Mouse (Mus musculus) gastrocnemius, postnatal 25 days (tissue): ENCODE data around the gene Smyd3. TPM values are rescaled to one million over a fixed set of nuclear protein-coding genes. Genes with fewer than 3 reads are reported as not detected.

Experiments used
- DNase-seq: peaks from one replicate; pipeline ENCODE4 v3.0.0; 2022
- total RNA-seq, 2 experiments: library from RNA; stranded (reverse); gene quantifications; 1 replicate in 1 of 2; 2 replicates in 1 of 2; pipeline ENCODE4 v1.2.3; 2021

Smyd3 gene
- total RNA-seq, 2 experiments from 2014 or later, result 4.1 to 4.6 TPM

DNA sequence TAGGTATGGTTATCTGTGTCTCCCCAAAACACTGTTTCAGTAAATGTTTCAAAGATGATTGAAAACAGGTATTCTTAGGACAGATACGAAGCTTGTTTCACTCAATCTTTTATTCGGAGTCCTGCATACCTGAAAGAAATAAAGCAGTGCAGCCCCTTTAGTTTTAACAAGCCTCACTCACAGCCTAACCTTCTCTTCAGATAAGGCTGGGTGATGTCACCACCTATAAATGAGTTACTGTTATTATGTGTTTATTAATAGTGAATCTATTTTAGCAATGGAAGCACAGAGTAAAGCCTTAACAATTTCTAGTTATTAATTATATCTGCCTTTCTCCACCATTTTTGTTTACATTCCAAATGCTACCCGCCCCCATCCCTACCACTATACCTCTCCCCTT is 228.1 kb downstream of the Smyd3 start:
- DNase-seq, result no peak

DNA sequence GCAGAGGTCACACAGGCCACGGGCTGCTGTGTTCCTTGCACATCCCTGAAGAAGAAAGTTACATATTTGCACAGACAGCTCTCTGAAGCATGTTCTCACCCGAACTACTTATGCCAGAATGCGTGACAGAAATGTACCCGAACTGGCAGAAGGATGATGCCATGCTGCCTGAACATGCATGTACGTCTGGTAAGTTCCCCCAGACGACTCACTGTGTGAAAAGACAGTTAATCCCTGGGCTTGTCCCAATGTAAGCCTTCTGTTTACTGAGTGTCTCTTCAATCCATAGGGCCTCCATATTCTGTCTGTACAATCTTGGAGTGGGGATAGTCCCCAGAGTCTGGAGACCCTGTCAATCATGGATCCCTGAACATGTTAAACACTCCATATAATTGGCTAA is 231.1 kb downstream of the Smyd3 start:
- DNase-seq, result no peak

DNA sequence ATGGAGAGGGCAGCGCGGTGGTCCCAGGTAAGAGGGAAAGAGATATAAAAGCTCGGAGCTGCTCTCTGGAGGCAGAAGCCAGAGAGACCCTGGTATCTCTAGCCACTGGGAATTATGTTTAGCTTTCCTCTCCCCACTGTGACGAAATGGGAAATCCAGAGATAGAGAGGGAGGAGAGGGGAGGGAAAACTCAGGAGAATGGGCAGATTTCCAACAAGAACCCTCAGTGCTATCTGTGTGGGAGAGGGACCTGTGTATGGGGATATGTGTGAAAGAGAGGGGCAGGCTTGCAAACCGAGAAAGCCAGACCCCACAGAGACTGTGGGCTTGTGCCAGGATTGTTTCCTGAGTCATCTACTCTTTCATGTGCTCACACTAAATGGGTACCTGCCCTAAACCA is 235.0 kb downstream of the Smyd3 start:
- no peak for DNase-seq

DNA sequence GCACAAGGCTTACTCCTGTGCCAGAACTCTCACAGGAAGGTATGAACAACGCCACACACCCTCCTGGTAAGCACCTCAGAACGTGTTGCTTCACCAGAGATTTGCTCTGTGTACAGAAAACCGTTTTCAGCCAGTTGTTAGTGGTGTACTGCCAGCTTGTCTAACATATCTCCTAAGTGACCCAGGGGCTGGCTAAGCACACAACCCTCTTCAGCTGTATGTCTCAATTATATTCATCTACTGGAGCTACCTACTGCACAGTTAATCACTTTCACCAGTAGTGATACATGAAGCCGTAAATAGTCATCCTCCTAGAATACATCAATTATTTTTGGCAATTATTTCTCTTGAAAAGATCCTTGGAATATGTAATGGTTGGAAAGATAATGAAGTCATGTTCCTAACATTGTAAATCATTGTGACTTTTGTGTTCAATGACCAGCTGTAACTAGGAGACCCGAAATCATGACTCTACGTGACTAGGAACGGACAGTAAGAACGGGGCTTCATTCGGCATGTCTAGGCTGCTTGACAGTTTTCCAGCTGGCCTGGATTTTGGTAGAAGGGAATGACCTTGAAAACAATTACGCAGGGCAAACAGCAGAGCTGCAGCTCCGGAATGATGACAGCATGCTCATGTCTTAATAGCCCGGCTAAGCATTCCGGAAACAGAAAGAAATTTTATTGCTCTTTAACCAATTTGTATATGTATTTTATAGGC is 236.3 kb downstream of the Smyd3 start:
- no peak for DNase-seq

DNA sequence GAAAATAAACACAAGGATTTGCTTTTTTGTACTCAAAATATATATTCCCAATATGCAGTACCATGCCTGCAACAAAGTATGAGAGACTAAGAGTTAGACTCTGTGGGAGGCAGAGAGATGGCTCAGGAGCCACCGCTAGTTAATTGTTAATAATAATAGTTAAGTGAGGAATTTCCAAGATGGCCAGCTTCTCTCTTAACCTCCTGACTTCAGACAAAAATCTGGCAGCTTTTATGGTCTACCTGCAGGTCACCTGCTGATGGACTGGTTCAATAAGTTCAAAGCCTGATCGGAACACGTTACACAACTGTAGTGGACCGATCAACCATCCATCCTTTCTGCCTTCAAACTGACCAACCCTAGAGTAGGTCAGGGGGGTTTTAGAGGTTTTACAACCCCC is 238.7 kb downstream of the Smyd3 start:
- DNase-seq, result no peak

DNA sequence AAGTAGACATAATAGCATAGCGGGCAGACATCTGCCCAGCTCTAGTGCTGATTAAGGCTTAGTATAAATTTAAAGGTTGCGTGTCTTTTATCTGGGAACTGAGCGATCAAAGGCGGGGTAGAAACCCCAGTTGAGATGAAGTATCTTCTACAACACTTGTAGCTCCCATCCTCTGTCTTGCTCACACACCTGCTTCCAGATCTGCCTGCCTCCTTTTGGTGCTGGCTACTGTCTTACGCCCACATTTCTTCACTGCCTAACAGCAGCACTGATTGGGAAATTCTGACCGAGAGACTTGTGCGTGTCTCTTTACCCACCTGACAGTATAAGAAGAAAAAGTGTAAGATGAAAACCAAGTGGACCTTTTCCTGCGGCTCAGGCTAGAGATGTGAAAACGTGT is 240.5 kb downstream of the Smyd3 start:
- no peak for DNase-seq

DNA sequence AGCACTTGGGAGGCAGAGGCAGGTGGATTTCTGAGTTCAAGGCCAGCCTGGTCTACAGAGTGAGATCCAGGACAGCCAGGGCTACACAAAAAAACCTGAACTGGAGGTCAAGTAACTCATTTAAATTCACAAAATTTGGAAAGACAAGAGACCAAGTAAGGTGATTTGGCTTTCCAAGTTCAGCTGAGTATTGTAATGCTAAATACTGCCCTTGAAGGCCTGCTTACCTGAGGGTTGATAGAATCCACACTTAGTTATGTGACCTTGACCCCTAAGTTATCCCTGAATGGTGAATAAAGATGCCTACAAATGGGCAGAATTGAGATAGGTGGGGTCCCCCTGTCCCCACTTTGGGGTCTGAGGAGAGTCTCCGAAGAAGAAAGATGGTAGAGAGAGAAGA is 241.0 kb downstream of the Smyd3 start:
- DNase-seq, result no peak

DNA sequence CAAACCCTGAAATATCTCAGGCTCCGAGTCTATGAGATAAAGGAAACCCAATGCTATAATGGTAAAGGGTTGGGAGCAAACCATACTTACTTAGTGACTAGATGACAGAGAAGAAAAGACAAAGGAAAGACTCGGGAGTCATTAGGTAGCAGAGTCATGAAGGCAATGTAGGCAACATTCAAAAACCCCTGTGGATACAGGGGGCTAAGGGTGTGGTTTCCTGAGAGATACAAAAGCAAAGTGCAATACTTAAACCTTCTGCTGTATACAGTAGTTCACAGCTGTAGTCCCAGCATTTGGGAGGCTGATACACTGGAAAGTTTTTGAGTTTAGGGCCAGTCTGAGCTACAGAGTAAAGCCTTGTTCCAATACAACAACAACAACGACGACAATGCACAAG is 244.9 kb downstream of the Smyd3 start:
- no peak for DNase-seq

DNA sequence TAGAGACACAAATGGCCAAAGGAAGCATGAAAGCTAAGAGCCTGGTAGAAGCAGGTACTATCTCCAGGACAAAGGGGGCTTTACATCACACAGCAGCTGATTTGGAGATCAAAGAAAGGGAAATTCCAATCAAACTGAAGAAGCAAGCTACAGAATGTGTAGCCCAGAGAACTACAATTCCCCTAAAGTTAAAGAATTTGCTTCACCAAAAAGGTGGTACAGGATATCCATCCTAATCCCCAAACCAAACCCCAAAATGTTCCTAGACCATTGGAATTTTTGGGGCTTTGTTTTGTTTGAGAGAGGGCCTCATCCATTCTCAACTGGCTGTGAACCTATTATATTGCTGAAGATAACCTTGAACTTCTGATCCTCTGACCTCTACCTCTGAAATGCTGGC is 245.5 kb downstream of the Smyd3 start:
- DNase-seq, result no peak

DNA sequence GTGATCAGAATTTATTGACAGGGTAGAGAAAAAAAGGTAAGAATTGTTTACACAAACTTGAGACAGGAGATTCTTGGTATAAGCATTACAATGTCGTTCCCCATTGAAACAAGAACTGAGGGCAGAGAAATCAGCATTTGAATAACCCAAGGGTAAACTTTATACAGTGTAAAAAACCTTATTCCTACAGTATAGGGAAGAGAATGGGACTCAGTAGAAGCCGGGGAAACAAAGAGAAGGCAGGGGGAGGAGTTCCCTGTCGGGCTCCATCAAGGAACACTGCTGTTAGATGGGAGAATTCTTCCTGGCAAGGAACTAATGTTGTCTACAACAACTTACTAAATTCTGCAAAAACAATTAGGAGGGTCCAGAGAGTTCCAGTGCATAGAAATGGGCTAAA is 250.9 kb downstream of the Smyd3 start:
- no peak for DNase-seq

DNA sequence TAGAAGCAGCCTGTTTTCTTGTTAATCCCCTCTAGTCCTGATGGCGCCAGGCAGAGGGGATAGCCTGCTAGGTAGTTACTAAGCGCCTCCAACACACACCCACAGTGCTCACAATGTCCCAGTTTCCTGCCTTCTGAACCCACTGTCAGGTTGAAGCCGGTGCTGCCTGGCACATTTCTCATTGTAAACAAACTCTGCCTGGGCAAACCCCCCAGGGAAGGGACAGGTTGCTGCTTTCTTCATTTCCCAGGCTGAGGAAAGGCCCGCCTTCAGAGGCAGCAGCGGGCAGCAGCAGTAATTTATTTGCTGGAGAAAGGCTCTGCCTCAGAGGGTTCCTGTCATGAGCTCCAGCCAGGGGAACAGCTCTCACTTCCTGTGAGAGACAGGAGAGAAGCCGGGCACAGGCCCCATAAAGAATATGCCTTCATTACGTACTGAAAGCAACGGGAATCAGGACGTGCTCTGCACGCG is 256.3 kb downstream of the Smyd3 start:
- no peak for DNase-seq

DNA sequence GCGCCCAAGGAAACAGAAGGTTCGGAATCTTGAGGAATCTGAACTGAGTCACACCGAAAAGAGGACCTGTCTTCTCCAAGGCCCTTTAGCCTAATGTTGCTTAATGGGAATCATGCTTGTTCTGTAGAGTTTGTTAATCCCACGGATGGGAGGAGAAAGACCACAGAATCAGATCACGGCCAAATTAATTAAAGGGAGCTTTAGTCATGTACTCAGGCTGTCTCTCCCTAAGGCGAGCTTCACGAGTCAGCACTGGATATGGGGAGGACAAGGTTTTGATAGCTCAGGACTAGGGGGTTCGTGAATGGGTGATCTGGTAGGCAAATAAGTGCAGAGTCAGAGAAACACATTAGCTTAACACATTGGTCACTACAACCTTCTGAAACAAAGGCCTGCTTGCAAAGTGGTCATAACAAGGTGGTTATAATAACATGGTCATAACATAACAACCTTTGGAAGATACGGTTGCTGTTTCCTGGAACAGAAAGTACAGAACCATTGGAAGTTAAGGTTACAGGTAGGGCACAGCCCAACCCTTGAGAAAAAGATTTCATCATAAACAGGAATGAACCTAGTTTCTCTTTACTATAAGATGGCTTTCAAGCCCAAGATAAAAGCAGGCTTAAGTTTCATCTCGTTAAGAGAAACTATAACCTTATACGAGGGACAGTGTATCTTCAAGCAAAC is 261.9 kb downstream of the Smyd3 start:
- DNase-seq, result no peak

DNA sequence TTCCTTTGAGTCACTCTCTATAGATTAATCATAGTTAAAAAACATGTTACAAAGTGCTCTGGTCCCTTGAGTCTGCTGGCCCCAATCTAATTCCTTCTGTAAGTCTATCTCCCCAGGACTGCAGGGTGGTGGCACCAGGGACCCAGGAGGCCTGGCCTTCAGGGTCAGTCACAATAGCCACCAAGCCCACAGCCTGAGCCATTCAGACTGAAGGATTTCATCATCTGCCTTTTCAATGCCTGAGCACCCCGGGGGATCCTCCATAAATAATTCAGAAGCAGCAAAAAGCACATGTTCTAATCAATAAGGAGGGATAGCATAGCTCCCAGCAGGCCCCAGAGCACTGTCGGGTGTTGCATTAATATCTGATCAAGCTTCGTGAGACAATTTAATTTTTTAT is 263.3 kb downstream of the Smyd3 start:
- DNase-seq, result no peak

DNA sequence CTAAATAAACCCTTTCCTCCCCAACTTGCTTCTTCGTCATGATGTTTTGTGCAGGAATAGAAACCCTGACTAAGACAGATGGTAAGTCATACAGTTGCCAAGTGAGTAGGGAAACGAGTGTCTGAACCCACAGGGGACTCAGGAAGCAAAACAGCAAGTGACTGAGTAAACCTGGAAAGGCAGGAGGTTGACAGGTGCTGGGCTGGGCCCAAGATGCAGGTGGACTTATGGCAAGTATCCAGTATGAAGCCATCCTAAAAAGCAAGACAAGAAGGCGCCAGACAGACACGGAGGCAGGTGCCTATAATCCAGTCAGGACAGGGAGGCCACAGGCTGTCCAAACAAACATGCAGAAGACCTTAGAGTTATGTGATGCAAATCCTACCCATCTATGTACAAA is 265.2 kb downstream of the Smyd3 start:
- no peak for DNase-seq

DNA sequence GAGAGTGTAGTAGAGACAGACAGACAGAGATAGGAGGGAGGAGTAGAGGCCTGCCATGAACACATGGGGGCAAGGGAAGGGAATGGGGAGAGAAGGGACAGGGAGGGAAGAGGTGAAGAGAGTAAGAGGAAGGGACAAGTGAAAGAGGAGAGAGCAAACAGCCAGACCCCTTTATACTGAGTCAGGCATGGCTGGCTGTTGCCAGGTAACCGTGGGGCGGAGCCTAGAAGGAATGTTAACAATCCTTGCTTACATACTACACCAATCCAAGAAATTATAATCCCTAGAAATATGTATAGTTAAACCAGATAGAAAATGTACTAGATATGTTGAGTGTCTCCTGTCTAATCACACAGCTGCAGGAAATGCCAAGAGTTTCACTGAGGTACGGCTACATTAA is 267.5 kb downstream of the Smyd3 start:
- no peak for DNase-seq

DNA sequence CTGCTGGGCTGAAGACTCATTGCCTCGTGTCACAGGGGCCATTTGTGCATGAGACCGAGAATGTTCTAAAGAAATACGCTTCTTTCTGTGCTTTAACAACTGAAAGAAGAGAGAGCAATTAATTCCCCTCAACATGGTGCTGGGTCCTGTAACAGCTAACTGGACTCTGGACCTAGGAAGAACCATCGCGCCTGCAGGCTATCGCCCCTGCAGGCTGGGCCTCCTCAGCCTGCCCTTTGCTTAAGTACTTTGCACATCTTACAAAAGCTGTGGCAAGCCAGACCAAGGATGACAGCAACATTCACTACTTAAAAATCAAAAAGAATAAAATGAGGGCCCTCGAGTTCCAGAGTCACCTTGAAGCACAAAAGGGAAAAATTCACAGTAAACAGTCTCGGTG is 274.3 kb downstream of the Smyd3 start:
- no peak for DNase-seq

DNA sequence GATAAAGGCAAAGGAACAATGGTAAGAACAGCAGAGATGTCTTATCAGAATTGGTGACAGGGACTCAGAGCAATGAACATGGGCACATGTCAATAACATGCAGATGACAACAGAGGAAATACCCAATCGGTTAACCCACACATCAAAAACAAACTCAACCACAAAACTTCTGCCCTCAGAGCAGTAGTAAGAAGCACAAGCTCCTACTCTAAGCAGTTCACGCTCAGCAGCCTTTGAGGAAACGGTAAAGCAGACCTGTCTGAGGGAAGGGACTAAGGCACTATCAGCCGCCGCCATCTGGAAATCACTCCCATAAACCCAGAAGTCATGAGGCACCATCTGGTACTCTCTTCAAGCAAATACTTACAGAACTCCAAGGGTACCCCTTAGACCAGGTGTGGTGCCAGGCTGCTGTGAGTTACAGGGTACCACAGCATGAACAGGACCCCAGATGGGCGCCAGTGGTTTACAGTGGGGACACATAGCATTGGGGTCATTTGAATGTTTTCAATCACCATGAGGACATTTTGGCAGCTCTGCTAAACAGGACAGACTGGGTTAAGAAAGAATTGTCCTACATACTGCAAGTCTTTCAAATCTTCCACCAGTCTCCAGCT is 277.1 kb downstream of the Smyd3 start:
- no peak for DNase-seq

DNA sequence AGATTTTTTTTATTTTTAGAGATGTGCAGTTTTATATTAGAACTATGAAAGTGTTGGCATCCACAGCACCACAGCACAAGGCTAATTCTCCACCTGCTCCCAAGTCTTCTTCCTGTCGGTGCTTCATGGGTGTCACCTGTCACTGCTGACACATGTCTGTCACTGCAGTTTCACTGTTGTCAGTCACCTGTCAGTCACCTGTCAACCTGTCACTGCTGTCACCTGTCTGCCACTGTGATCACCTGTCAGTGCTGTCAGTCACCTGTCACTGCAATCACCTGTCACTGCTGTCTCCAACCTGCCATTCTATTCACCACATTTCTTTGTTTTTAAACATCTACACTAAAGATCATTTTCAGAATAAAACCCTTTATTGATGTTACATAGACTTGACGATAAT is 279.2 kb downstream of the Smyd3 start:
- DNase-seq, result no peak

DNA sequence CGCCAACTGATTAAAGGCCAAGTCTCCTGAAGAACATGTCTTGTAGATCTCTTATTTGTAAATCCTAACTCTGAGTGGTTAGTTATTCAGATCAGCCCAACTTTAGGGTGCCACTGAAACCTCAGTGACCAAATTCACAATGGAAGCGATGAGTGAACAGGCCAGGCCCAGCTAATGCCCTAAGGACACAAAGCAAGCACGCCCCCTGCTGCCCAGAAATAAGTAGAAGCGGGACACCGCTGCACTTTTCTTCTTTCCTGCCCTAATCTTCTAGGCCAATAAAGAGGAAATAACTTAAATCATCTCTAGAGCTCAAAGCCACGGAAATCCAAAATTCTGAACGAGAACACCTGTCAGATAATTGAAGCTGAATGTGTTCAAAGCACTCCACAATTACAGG is 279.9 kb downstream of the Smyd3 start:
- no peak for DNase-seq

DNA sequence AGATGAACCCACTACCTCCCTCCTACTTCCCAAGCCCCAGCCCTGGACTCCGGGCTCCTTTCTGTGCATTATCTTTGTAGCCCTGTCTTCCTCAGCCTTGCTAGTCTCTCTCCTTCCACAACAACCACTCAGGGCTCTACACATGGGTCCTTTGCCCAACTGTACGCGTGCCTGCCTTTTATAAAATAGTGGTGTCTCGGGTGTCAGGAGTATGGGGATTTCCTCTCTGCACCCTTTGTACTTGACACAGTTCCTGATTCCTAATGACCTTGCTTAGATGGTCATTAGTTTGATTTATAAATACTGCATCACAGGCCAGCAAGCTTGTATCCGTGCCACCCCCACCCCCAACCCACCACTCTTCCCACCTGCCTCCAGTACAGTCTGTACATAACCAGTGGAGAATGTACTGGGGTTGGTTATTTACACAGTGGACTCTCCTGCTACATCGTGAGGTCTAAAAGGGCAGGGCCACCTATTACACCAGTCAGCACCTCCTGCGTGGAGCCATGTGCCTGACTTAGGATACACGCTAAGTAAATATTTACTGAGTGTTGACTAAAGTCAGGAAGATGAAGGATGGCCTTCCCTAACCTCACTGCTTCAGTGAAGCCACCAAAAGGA is 281.5 kb downstream of the Smyd3 start:
- DNase-seq, result no peak

DNA sequence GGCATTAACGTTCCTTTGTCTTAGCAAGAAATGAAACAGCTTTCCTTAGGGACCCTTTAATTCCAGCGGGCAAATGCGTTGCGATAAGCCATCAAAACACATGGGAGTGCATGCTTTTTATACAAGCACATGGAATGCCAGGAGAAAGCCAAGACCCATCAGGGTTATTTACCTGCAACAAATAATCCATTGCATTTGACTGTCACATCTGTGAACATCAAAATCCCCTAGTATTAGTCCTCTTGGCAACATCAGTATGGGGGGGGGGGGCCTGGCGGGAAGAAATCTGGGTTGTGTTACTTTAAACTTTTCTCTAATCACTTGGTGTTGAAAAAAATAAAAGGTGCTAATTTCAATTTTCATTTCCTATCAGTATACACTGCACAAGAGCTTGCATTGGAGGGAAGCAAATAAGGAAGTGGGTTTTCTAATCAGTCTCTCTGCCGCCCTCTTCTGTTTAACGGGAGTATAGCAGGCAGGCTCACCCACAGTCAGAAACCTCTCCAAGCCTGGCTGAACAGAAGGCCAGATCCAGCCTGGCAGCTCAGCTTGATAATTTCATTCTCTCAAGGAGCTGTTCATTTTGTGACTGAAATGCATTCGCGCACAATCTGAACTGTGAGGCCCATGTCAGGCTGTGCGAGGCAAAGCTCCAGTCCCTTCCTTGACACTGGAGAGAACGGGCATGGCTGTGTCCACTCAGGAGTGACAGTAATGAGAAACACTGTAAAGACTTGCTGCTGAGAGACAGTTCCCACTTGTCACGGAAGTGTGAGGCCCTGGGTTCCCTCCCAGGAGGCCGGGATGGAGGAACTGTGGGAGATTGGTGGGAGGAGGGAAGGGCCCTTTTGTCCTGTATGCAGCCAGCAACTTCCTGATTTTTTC is 285.8 kb downstream of the Smyd3 start:
- peak; percentile 9 for DNase-seq

DNA sequence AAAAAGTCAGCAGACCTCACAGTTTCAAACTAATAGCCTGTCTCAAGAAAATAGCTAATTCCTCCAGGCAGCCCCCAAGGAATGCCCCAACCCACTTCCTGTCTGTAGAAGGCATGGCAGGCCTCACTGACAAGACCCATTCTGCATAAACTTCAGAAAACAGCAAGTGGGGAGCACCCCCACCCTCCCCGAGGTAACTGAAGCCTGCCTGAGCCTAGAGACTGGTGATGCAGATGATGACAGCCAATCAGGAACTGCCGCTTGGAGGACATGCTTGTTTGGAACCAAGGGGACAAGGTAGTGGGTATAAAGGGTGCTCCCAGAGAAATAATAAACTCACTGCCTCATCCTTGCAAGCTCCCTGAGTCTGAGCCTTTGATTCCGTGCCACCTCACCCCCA is 288.3 kb downstream of the Smyd3 start:
- no peak for DNase-seq
